Mouse (Mus musculus): ENCODE results near the gene Tnfrsf25. TPM values are rescaled to one million over a fixed set of nuclear protein-coding genes. Genes with fewer than 3 reads are reported as not detected.

The Tnfrsf25 gene
- polyA plus RNA-seq, 1 experiment: 4.0 TPM

DNA sequence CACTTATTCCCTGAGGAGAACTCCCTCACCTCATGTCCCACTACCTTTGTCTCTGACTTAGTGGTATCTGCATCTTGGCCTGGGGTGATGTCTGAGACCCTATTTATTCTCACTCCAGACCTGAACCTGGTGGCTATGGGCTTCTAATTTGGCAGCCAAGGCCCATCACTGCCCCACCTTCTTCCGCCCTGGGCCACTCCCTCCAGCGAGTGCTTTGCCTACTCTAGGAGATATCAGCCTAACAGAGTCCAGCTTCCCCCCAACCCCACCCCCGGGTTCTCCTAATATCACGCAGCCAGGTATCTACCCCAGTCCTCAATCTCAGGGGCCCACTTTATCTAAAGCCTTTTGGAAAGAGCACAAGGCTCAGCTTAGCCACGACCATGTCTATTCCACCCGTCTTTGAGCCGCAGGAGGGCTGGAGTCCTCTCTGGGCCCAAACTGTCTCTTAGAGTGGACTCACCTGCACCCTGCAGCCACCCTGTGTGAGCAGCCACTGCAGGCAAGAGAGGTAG, 35.8 kb downstream of the Tnfrsf25 start:
- no peak for TF ChIP-seq USF1 (IDR thresholded peaks at IDR 0.05; ENCODE audit: low read depth)
- TF ChIP-seq SRF (IDR thresholded peaks at IDR 0.05; ENCODE audit: control insufficient read depth, insufficient read length, low read depth): no peak
- TF ChIP-seq MYOG (IDR thresholded peaks at IDR 0.05; ENCODE audit: control insufficient read depth in 1 of 3, insufficient read depth in 1 of 3, insufficient read length in 2 of 3, low read depth in 2 of 3): no peak
- TF ChIP-seq POLR2A (IDR thresholded peaks at IDR 0.05; ENCODE audit: insufficient read length, low read depth): no peak
- TF ChIP-seq TCF12 (IDR thresholded peaks at IDR 0.05; ENCODE audit: insufficient read depth, poor library complexity, severe bottlenecking): no peak
- no peak for TF ChIP-seq REST (IDR thresholded peaks at IDR 0.05; ENCODE audit: insufficient read depth, insufficient read length)
- no peak for TF ChIP-seq POLR2AphosphoS2 (IDR thresholded peaks at IDR 0.05; ENCODE audit: insufficient read length, low read depth)
- no peak for TF ChIP-seq MYOD1 (IDR thresholded peaks at IDR 0.05; ENCODE audit: control insufficient read depth in 1 of 3, insufficient read length in 2 of 3, low read depth in 2 of 3)
- no peak for TF ChIP-seq TCF3 (IDR thresholded peaks at IDR 0.05; ENCODE audit: insufficient read length, low read depth)
- no peak for TF ChIP-seq CEBPB (IDR thresholded peaks at IDR 0.05; ENCODE audit: insufficient read depth, poor library complexity, severe bottlenecking)
- H3K27me3 ChIP-seq (ENCODE audit: control insufficient read depth, insufficient read depth, insufficient read length): peaks cover 61% of the 10 kb centered on the region
- H3K4me3 ChIP-seq: no peak overlapping the region
- H3K4me2 ChIP-seq (ENCODE audit: low read depth): no peak overlapping the region
- H3K79me2 ChIP-seq (ENCODE audit: control insufficient read depth, insufficient read depth): no peaks in the 10 kb centered on the region
- H3ac ChIP-seq (ENCODE audit: control insufficient read depth, insufficient read length): no peak overlapping the region
- no peaks in the 10 kb centered on the region for H3K36me3 ChIP-seq (ENCODE audit: control insufficient read depth, insufficient read depth)

DNA sequence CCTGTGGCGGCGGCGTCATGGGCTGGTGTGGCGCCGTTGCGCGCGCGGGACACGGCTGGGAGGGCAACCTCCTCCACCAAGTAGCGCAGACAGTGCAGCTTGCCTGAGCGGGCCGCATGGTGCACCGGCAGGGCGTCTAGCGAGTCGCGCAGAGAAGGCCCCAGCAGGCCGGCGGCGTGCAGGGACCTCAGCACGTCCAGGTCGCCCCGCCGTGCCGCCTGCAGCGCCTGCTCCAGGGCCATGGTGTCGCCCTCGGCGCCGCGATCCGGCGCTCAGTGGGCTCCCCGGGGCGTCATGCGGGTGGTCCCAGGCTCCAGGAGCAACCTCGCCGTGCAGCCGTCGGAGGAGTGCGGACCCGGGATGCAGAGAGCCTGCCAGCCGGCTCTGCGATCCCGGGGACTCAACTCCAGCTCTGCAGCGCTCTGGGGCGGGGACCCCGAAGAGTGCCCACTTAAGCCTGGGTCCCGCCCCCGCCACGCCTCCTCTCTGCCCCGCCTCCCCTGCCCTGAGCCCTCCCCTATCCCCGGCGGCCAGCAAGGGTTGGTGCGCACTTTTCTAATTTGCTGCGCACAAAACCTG, 36.3 kb downstream of the Tnfrsf25 start, which contains the start of gene Espn:
Espn (minus strand) TSS at position 406 of the 579 bp plus-strand sequence.
- H3K4me3 ChIP-seq: no peak within 1 kb of the TSS

DNA sequence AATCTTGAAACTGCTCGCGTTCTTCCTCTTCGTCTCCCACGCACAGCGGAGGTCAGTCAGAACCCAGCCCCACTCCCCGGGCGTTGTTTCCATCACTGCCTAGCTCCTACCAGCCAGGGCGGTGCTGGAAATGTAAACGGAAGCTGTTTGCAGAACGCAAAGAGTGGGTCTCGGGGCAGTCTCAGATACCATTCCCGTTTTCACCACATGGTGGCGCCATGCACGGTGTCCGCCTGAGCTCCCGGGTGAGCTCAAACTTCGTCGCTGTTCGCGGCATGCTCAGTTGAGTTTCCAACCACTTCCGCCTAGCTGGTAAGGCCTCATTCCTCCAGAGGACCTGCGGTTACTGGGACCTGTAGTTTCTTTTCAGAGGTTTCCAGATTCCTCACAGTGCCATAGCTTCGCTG, 38.0 kb downstream of the Tnfrsf25 start:
- Histone ChIP-seq H3K4me2 (ENCODE audit: low read depth) (peak overlapping the region; percentile 40), H3K4me3 (no peak overlapping the region), H3K27me3 (ENCODE audit: control insufficient read depth, insufficient read depth, insufficient read length) (peaks cover 54% of the 10 kb centered on the region), H3K79me2 (ENCODE audit: control insufficient read depth, insufficient read depth) (no peaks in the 10 kb centered on the region), H3K36me3 (ENCODE audit: control insufficient read depth, insufficient read depth) (no peaks in the 10 kb centered on the region), H3ac (ENCODE audit: control insufficient read depth, insufficient read length) (no peak overlapping the region)
- TF ChIP-seq MYOD1 (IDR thresholded peaks at IDR 0.05; ENCODE audit: control insufficient read depth in 1 of 3, insufficient read length in 2 of 3, low read depth in 2 of 3) (no peak), TCF3 (IDR thresholded peaks at IDR 0.05; ENCODE audit: insufficient read length, low read depth) (no peak), CEBPB (IDR thresholded peaks at IDR 0.05; ENCODE audit: insufficient read depth, poor library complexity, severe bottlenecking) (no peak), POLR2A (IDR thresholded peaks at IDR 0.05; ENCODE audit: insufficient read length, low read depth) (no peak), REST (IDR thresholded peaks at IDR 0.05; ENCODE audit: insufficient read depth, insufficient read length) (no peak), POLR2AphosphoS2 (IDR thresholded peaks at IDR 0.05; ENCODE audit: insufficient read length, low read depth) (no peak)

More for the DNA sequence above, 36.3 kb downstream of the Tnfrsf25 start, which contains the start of gene Espn:
- no peak within 1 kb of the TSS for H3K4me2 ChIP-seq (ENCODE audit: low read depth)
- no peak within 1 kb of the TSS for H3ac ChIP-seq (ENCODE audit: control insufficient read depth, insufficient read length)
- peaks cover 55% of the 10 kb centered on the region for H3K27me3 ChIP-seq (ENCODE audit: control insufficient read depth, insufficient read depth, insufficient read length)
- H3K36me3 ChIP-seq (ENCODE audit: control insufficient read depth, insufficient read depth): no peaks in the 10 kb centered on the region
- TF ChIP-seq REST (IDR thresholded peaks at IDR 0.05; ENCODE audit: insufficient read depth, insufficient read length) (no peak), MYOG (IDR thresholded peaks at IDR 0.05; ENCODE audit: control insufficient read depth in 1 of 3, insufficient read depth in 1 of 3, insufficient read length in 2 of 3, low read depth in 2 of 3) (peak in 1 of 3 experiments; percentile 2)
- no peaks in the 10 kb centered on the region for H3K79me2 ChIP-seq (ENCODE audit: control insufficient read depth, insufficient read depth)

DNA sequence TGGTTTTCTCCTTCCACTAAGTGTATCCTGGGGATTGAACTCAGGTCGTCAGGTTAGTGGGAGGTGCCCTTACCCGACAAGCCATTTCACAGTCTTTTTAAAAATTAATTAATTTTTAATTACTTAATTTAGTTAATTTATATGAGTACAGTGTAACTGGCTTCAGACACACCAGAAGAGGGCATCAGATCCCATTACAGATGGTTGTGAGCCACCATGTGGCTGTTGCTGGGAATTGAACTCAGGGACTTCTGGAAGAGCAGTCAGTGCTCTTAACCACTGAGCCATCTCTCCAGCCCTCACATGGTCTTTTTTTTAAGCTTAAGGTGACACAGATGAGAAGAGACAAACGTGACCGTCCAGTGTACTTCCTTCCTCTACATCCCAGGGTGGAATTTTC, 39.3 kb downstream of the Tnfrsf25 start:
- H3K27me3 ChIP-seq (ENCODE audit: control insufficient read depth, insufficient read depth, insufficient read length): peaks cover 60% of the 10 kb centered on the region
- H3K36me3 ChIP-seq (ENCODE audit: control insufficient read depth, insufficient read depth): no peaks in the 10 kb centered on the region
- no peak overlapping the region for H3K4me3 ChIP-seq
- TF ChIP-seq REST (IDR thresholded peaks at IDR 0.05; ENCODE audit: insufficient read depth, insufficient read length) (no peak), USF1 (IDR thresholded peaks at IDR 0.05; ENCODE audit: low read depth) (no peak), POLR2AphosphoS2 (IDR thresholded peaks at IDR 0.05; ENCODE audit: insufficient read length, low read depth) (no peak), SRF (IDR thresholded peaks at IDR 0.05; ENCODE audit: control insufficient read depth, insufficient read length, low read depth) (no peak), MYOG (IDR thresholded peaks at IDR 0.05; ENCODE audit: control insufficient read depth in 1 of 3, insufficient read depth in 1 of 3, insufficient read length in 2 of 3, low read depth in 2 of 3) (no peak), CEBPB (IDR thresholded peaks at IDR 0.05; ENCODE audit: insufficient read depth, poor library complexity, severe bottlenecking) (no peak), MAX (IDR thresholded peaks at IDR 0.05; ENCODE audit: low read depth) (no peak), POLR2A (IDR thresholded peaks at IDR 0.05; ENCODE audit: insufficient read length, low read depth) (no peak), MYOD1 (IDR thresholded peaks at IDR 0.05; ENCODE audit: control insufficient read depth in 1 of 3, insufficient read length in 2 of 3, low read depth in 2 of 3) (no peak), TCF12 (IDR thresholded peaks at IDR 0.05; ENCODE audit: insufficient read depth, poor library complexity, severe bottlenecking) (no peak), E2F4 (IDR thresholded peaks at IDR 0.05; ENCODE audit: insufficient read depth) (no peak), TCF3 (IDR thresholded peaks at IDR 0.05; ENCODE audit: insufficient read length, low read depth) (no peak)
- no peaks in the 10 kb centered on the region for H3K79me2 ChIP-seq (ENCODE audit: control insufficient read depth, insufficient read depth)
- no peak overlapping the region for H3K4me2 ChIP-seq (ENCODE audit: low read depth)
- no peak overlapping the region for H3ac ChIP-seq (ENCODE audit: control insufficient read depth, insufficient read length)

All from myocyte (in vitro differentiated cells).